Mouse (Mus musculus) stomach, embryonic 15.5 days (tissue): ENCODE data around the gene Gm17545. TPM values are rescaled to one million over a fixed set of nuclear protein-coding genes. Genes with fewer than 3 reads are reported as not detected.

ENCODE experiments used
- ATAC-seq: fragments of 200-750 bp; cut with Nextera tagmentation; 2 replicates; pipeline ENCODE4 v1.8.0; 2017; ENCODE audit warnings: low read depth, moderate number of reproducible peaks, moderate TSS enrichment; ENCODE audit not compliant: insufficient read depth, low FRiP score
- H3K27ac ChIP-seq: fragments of 300-500 bp; sonication (generic); 2 replicates; pipeline ENCODE4 v1.5.1; 2015; ENCODE audit warnings: mild to moderate bottlenecking, inconsistent platforms
- H3K27me3 ChIP-seq: fragments of 300-500 bp; sonication (generic); replicated peaks from 2 replicates; pipeline ENCODE4 v1.6.1; 2015; ENCODE audit warnings: inconsistent platforms
- H3K36me3 ChIP-seq: fragments of 300-500 bp; sonication (generic); 2 replicates; pipeline ENCODE4 v1.6.1; 2015; ENCODE audit warnings: inconsistent platforms
- H3K4me1 ChIP-seq: fragments of 300-500 bp; sonication (generic); 2 replicates; pipeline ENCODE4 v1.6.1; 2015; ENCODE audit warnings: inconsistent platforms
- H3K4me2 ChIP-seq: fragments of 300-500 bp; sonication (generic); 2 replicates; pipeline ENCODE4 v1.6.1; 2015; ENCODE audit warnings: mild to moderate bottlenecking, inconsistent platforms
- H3K4me3 ChIP-seq: fragments of 300-500 bp; sonication (generic); replicated peaks from 2 replicates; pipeline ENCODE4 v1.5.1; 2015; ENCODE audit warnings: inconsistent platforms
- H3K9ac ChIP-seq: fragments of 300-500 bp; sonication (generic); 2 replicates; pipeline ENCODE4 v1.6.1; 2015; ENCODE audit warnings: inconsistent platforms
- H3K9me3 ChIP-seq: fragments of 300-500 bp; sonication (generic); 2 replicates; pipeline ENCODE4 v1.6.1; 2016; ENCODE audit warnings: inconsistent platforms
- WGBS: fragments of 180-500 bp; shearing (Covaris S2); methylation state at CpG from one replicate; pipeline ENCODE4 v1.1.7; 2015; 5-methylcytosine and 5-hydroxymethylcytosine counted together
- polyA plus RNA-seq: library from polyadenylated mRNA; unstranded; fragments of >200 nt; fragmentation: Nextera tagmentation; extraction: Ambion mirVana; gene quantifications from 2 replicates; pipeline ENCODE4 v1.2.1, GENCODE M21; 2015

Gene Gm17545
- polyA plus RNA-seq, 1 experiment from 2014 or later, result not detected

- peaks cover 3% of the 10 kb centered on the region; the same call in 1 of the 2 replicates for H3K36me3 ChIP-seq
- no peak for ATAC-seq
- H3K4me1 ChIP-seq, result no peaks in the 10 kb centered on the region; the same call in 1 of the 2 replicates
- WGBS, result 86% methylated on average over 3 of the region's 3 CpGs
- H3K9me3 ChIP-seq, result no peaks in the 10 kb centered on the region
- H3K9ac ChIP-seq, result no peak within 1 kb of the TSS; the same call in 1 of the 2 replicates
- no peaks in the 10 kb centered on the region for H3K27me3 ChIP-seq
- H3K4me2 ChIP-seq, result peak within 1 kb of the TSS; percentile 66
- H3K27ac ChIP-seq, result peak within 1 kb of the TSS; percentile 87; the same call in 1 of the 2 replicates
- peak within 1 kb of the TSS; percentile 91 for H3K4me3 ChIP-seq
Observed at GRCm38 (mm10) chr9:22469643-22470042, 15.6 kb downstream of the Gm17545 start, which contains the start of gene Rp9. Gene Rp9, minus strand, starts transcription at chr9:22469743.

GRCm38 (mm10) chr9:22475424-22475868 lies 21.4 kb downstream of the Gm17545 start, which contains the start of gene Bbs9:
Gene Bbs9, plus strand, starts transcription at chr9:22475715.
- H3K9ac ChIP-seq, result peak within 1 kb of the TSS; percentile 29; the same call in 1 of the 2 replicates
- no peaks in the 10 kb centered on the region for H3K9me3 ChIP-seq
- peak within 1 kb of the TSS; percentile 17 for H3K27ac ChIP-seq
- under 1% methylated on average over 25 of the region's 25 CpGs for WGBS
- peak; percentile 100 for ATAC-seq
- no peaks in the 10 kb centered on the region for H3K36me3 ChIP-seq
- peak within 1 kb of the TSS; percentile 55 for H3K4me3 ChIP-seq
- H3K4me1 ChIP-seq, result no peaks in the 10 kb centered on the region
- H3K27me3 ChIP-seq, result no peaks in the 10 kb centered on the region
- H3K4me2 ChIP-seq, result peak within 1 kb of the TSS; percentile 88

- ATAC-seq, result no peak
- no peaks in the 10 kb centered on the region for H3K9me3 ChIP-seq
- no peak overlapping the region for H3K27ac ChIP-seq
- H3K4me3 ChIP-seq, result peak overlapping the region; percentile 55
- no peaks in the 10 kb centered on the region for H3K4me1 ChIP-seq
- H3K4me2 ChIP-seq, result peak overlapping the region; percentile 88
- H3K27me3 ChIP-seq, result no peaks in the 10 kb centered on the region
- no peaks in the 10 kb centered on the region for H3K36me3 ChIP-seq
- peak overlapping the region; percentile 29; the same call in 1 of the 2 replicates for H3K9ac ChIP-seq
- WGBS, result 5% methylated on average over 10 of the region's 10 CpGs
Observed at GRCm38 (mm10) chr9:22476265-22476664, 22.2 kb downstream of the Gm17545 start.

DNA sequence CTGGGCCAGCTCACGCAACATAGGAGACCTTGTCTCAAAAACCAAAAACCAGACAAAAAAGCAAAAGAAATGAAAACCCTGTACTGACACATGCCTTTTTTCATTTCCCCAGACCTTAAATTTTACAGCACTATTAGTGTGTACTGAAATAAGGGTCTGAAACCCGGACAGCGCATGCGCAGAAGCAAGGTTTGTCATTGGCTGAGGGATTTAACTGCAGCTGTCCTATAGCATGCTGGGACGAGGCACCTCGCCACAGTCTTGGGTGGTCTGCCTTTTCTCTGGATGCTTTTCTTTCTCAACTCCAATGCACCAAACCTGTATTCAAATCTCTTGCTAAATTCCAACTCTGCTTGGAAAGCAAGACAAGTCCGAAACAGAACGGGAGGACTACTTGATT lies 24.9 kb downstream of the Gm17545 start:
- Histone ChIP-seq H3K4me2 (no peak overlapping the region), H3K9me3 (no peaks in the 10 kb centered on the region), H3K9ac (no peak overlapping the region), H3K27ac (no peak overlapping the region), H3K27me3 (no peaks in the 10 kb centered on the region), H3K4me1 (no peaks in the 10 kb centered on the region), H3K36me3 (no peaks in the 10 kb centered on the region), H3K4me3 (no peak overlapping the region)
- 89% methylated on average over 8 of the region's 8 CpGs for WGBS
- ATAC-seq, result no peak

DNA sequence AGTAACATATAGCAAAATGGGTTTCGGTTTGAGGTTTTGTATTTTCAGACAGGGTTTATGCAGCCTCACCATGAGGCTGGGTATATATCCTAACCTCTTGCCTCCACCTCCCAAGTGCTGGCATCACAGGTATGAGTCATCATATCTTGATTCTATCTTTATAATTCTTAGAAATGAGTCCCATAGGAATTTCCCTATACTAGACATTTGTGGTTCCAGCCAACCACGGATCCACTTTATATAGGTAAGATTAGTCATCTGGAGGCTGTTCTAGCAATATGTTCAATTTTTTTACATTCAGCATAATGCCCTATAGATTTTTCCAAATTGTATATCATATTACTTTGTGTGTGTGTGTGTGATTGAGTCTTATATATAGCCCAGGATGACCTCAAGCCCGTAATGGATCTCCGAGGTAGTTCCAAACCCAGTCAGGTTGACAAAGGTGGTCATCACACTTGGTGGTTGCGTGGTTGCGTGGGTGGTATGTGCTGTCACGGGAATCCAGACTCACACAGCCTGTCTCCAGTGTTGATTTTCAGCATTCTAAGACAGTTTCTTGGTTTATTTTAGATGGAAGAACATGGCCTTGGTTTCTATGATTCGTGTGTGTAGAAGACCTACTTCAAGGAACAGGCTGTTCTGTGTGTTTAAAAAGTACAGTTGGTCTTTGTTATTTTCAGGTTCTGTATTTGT lies 29.9 kb downstream of the Gm17545 start:
- Histone ChIP-seq H3K27ac (no peak overlapping the region; the same call in 1 of the 2 replicates), H3K27me3 (no peaks in the 10 kb centered on the region), H3K4me1 (no peaks in the 10 kb centered on the region), H3K36me3 (no peaks in the 10 kb centered on the region), H3K4me3 (no peak overlapping the region), H3K9me3 (no peaks in the 10 kb centered on the region), H3K4me2 (no peak overlapping the region), H3K9ac (no peak overlapping the region)
- ATAC-seq, result no peak
- 90% methylated on average over 8 of the region's 8 CpGs for WGBS

GRCm38 (mm10) chr9:22484562-22485308 lies 30.6 kb downstream of the Gm17545 start:
- Histone ChIP-seq H3K27ac (peak overlapping the region; percentile 13; the same call in 1 of the 2 replicates), H3K36me3 (no peaks in the 10 kb centered on the region), H3K9ac (no peak overlapping the region), H3K4me1 (no peaks in the 10 kb centered on the region), H3K27me3 (no peaks in the 10 kb centered on the region), H3K4me2 (no peak overlapping the region), H3K4me3 (no peak overlapping the region), H3K9me3 (no peaks in the 10 kb centered on the region)
- 71% methylated on average over 12 of the region's 12 CpGs for WGBS
- peak; percentile 65 for ATAC-seq

GRCm38 (mm10) chr9:22486211-22486610 lies 32.1 kb downstream of the Gm17545 start:
- H3K27me3 ChIP-seq, result no peaks in the 10 kb centered on the region

DNA sequence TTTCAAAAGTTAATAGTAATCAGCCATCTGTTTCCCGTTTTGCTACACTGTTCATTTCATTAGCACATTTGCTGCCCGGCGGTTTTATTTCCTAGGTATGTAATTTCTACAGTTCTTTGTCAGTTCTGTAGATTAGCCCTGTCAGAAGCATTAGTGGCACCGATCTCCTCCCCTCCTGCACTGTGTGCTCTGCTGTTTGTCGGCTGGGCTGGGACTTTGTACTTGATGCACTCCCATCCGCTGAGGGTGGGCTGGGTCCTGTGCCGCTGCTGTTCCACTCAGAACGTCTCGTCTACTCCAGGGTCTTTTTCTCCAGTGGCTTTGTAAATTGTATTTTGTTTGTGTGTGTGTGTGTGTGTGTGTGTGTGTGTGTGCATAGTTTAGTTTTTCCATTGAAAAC lies 34.9 kb downstream of the Gm17545 start:
- no peaks in the 10 kb centered on the region for H3K27me3 ChIP-seq
- 50% methylated on average over 9 of the region's 9 CpGs for WGBS
- no peaks in the 10 kb centered on the region for H3K4me1 ChIP-seq
- ATAC-seq, result 0 out of 2 replicates have a peak, but pooled peaks have one; percentile 58
- H3K4me2 ChIP-seq, result no peak overlapping the region
- no peak overlapping the region for H3K27ac ChIP-seq
- no peaks in the 10 kb centered on the region for H3K9me3 ChIP-seq
- H3K36me3 ChIP-seq, result no peaks in the 10 kb centered on the region
- no peak overlapping the region for H3K4me3 ChIP-seq
- no peak overlapping the region for H3K9ac ChIP-seq

More at GRCm38 (mm10) chr9:22486211-22486610, 32.1 kb downstream of the Gm17545 start:
- Histone ChIP-seq H3K9ac (no peak overlapping the region), H3K4me1 (no peaks in the 10 kb centered on the region), H3K36me3 (no peaks in the 10 kb centered on the region), H3K4me3 (no peak overlapping the region), H3K9me3 (no peaks in the 10 kb centered on the region), H3K27ac (no peak overlapping the region), H3K4me2 (no peak overlapping the region)
- ATAC-seq, result no peak
- WGBS, result 85% methylated on average over 7 of the region's 7 CpGs

- no peaks in the 10 kb centered on the region for H3K27me3 ChIP-seq
- H3K4me1 ChIP-seq, result no peaks in the 10 kb centered on the region
- ATAC-seq, result no peak
- no peak overlapping the region for H3K4me2 ChIP-seq
- no peak overlapping the region for H3K4me3 ChIP-seq
- H3K9me3 ChIP-seq, result no peaks in the 10 kb centered on the region
- H3K9ac ChIP-seq, result no peak overlapping the region
- WGBS, result 80% methylated on average over 9 of the region's 9 CpGs
- H3K27ac ChIP-seq, result no peak overlapping the region
- H3K36me3 ChIP-seq, result no peaks in the 10 kb centered on the region
Observed at GRCm38 (mm10) chr9:22494203-22494807, 40.2 kb downstream of the Gm17545 start.

DNA sequence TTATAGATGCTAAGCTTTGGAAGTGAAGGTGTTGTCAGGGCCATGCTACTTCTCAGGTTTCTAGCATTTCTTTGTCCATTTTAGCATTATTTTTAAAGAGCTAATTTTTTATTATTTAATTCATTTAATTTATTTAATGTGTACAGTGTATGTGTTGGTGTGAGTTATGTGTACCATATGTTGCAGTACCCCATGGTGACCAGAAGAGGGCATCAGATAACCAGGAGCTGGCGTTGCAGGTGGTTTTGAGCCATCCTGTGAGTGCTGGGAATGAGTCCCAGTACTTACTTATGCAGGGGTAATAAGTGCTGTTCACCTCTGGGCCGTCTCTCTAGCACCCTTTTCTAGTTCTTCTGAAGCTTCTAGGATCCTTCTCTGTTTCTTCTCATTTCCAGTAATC lies 41.0 kb downstream of the Gm17545 start:
- Histone ChIP-seq H3K27ac (no peak overlapping the region), H3K36me3 (no peaks in the 10 kb centered on the region), H3K4me2 (no peak overlapping the region), H3K4me3 (no peak overlapping the region), H3K27me3 (no peaks in the 10 kb centered on the region), H3K9ac (no peak overlapping the region), H3K4me1 (no peaks in the 10 kb centered on the region), H3K9me3 (no peaks in the 10 kb centered on the region)
- 84% methylated on average over 2 of the region's 2 CpGs for WGBS
- no peak for ATAC-seq

GRCm38 (mm10) chr9:22497021-22497767 lies 43.1 kb downstream of the Gm17545 start:
- Histone ChIP-seq H3K27ac (no peak overlapping the region), H3K4me3 (no peak overlapping the region), H3K9me3 (no peaks in the 10 kb centered on the region), H3K4me1 (no peaks in the 10 kb centered on the region), H3K4me2 (no peak overlapping the region), H3K27me3 (no peaks in the 10 kb centered on the region), H3K9ac (no peak overlapping the region), H3K36me3 (no peaks in the 10 kb centered on the region)
- no peak for ATAC-seq
- 70% methylated on average over 6 of the region's 6 CpGs for WGBS
